Mouse (Mus musculus) olfactory bulb, adult 2 months (tissue): Measurements from ENCODE around the gene Tmed1.

ENCODE experiments used
- CTCF ChIP-seq: fragments of 200-500 bp; IDR thresholded peaks from 2 replicates; pipeline ENCODE4 v1.5.1; 2012; ENCODE audit warnings: low read depth, mild to moderate bottlenecking, low read length, moderate library complexity; ENCODE audit not compliant: insufficient read depth
- POLR2A ChIP-seq: fragments of 200-500 bp; IDR thresholded peaks from 2 replicates; pipeline ENCODE4 v1.6.1; 2012; ENCODE audit warnings: mild to moderate bottlenecking, low read depth, low read length, moderate library complexity; ENCODE audit not compliant: insufficient read depth

GRCm38 (mm10) chr9:21539981-21540753 is 30.1 kb upstream of the Tmed1 start:
- TF ChIP-seq POLR2A (no peak), CTCF (no peak)
